Mouse (Mus musculus) inflammation-experienced regulatory T-cells, adult 6 months (primary cell): ENCODE measurements around the gene Rhot1. TPM values are rescaled to one million over a fixed set of nuclear protein-coding genes. Genes with fewer than 3 reads are reported as not detected.
"Not testable (repeated sequence)": the region's sequence is repeated elsewhere in the genome, so short reads cannot be mapped to it uniquely, and the experiment has no call there.

ENCODE experiments used
- ATAC-seq: one replicate; pipeline ENCODE4 v1.8.0; 2017
- polyA plus RNA-seq, 3 experiments: library from polyadenylated mRNA; unstranded; fragments of 100-300 nt; shearing (Covaris generic); gene quantifications; one replicate each; pipeline ENCODE4 v1.2.1; 2017

Gene Rhot1
- polyA plus RNA-seq: 10 to 100 TPM; 20.6 to 30.8 (median 29.8) TPM

GRCm38 (mm10) chr11:80208860-80209800, at the start of gene Rhot1:
TSS of gene Rhot1 (plus strand) at chr11:80209019.
- peak; percentile 94 for ATAC-seq

GRCm38 (mm10) chr11:80161041-80161440, 47.8 kb upstream of the Rhot1 start:
- ATAC-seq: no peak

GRCm38 (mm10) chr11:80163362-80164116, 45.3 kb upstream of the Rhot1 start:
- no peak for ATAC-seq

GRCm38 (mm10) chr11:80164224-80164623, 44.6 kb upstream of the Rhot1 start:
- ATAC-seq: no peak

GRCm38 (mm10) chr11:80168121-80168520, 40.7 kb upstream of the Rhot1 start:
- ATAC-seq: no peak

- ATAC-seq: no peak
These were observed 40.1 kb upstream of the Rhot1 start for GRCm38 (mm10) chr11:80168611-80169249.

- ATAC-seq: no peak
These were observed 39.2 kb upstream of the Rhot1 start for GRCm38 (mm10) chr11:80169629-80170028.

GRCm38 (mm10) chr11:80170351-80170750, 38.5 kb upstream of the Rhot1 start:
- ATAC-seq: no peak

GRCm38 (mm10) chr11:80171884-80172283, 36.9 kb upstream of the Rhot1 start:
- ATAC-seq: no peak

GRCm38 (mm10) chr11:80173963-80174670, 34.7 kb upstream of the Rhot1 start:
- no peak for ATAC-seq

- no peak for ATAC-seq
These were observed 31.6 kb upstream of the Rhot1 start for GRCm38 (mm10) chr11:80176911-80177895.

- ATAC-seq: no peak
These were observed 30.5 kb upstream of the Rhot1 start for GRCm38 (mm10) chr11:80178316-80178715.

- ATAC-seq: no peak
These were observed 27.6 kb upstream of the Rhot1 start for GRCm38 (mm10) chr11:80181021-80181749.

GRCm38 (mm10) chr11:80183054-80183704, 25.6 kb upstream of the Rhot1 start:
- peak; percentile 55 for ATAC-seq

GRCm38 (mm10) chr11:80183705-80184255, 25.0 kb upstream of the Rhot1 start, which contains the start of gene Rnf135:
TSS of gene Rnf135 (plus strand) at chr11:80183851.
- peak; percentile 90 for ATAC-seq

GRCm38 (mm10) chr11:80184531-80185071, 24.2 kb upstream of the Rhot1 start:
- no peak for ATAC-seq

GRCm38 (mm10) chr11:80185441-80185976, 23.3 kb upstream of the Rhot1 start:
- not testable (repeated sequence) for ATAC-seq

- no peak for ATAC-seq
These were observed 18.5 kb upstream of the Rhot1 start for GRCm38 (mm10) chr11:80190280-80190679.

- no peak for ATAC-seq
These were observed 15.0 kb upstream of the Rhot1 start for GRCm38 (mm10) chr11:80193827-80194226.
